Mouse (Mus musculus): ENCODE measurements around the gene Cntrl. TPM values are rescaled to one million over a fixed set of nuclear protein-coding genes. Genes with fewer than 3 reads are reported as not detected.

Cntrl gene
- total RNA-seq, 2 experiments from 2014 or later = 90.1 to 101 TPM

DNA sequence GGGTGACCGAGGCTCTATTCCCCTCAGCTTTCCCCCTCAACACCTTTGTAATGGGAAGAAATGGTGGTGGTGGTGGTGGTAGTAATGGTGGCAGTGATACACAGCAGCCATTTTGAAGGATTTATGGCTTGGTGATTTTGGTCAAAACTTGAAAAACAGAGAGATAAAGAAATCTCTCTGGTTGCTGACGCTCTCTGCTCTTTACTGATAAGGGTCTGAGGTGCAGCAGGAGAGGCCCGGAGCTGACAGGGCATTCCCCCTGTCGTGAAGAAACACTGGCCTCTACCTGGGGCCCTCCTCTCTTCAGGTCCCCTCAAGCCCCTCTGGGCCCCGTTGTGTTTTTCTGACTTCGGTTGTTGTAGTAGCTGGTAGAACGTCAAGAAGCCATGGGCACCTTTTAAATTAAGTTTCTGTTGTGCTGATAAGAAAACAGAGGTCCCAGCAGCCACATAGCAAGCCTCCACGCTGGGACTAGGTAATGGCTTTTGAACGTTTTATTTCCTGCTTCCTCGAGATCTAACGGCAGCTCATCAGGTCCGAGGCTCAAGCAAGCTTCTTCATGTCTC lies 104.1 kb downstream of the Cntrl start:
- ATAC-seq (replicated peaks; ENCODE audit: poor library complexity, severe bottlenecking) = no peak

DNA sequence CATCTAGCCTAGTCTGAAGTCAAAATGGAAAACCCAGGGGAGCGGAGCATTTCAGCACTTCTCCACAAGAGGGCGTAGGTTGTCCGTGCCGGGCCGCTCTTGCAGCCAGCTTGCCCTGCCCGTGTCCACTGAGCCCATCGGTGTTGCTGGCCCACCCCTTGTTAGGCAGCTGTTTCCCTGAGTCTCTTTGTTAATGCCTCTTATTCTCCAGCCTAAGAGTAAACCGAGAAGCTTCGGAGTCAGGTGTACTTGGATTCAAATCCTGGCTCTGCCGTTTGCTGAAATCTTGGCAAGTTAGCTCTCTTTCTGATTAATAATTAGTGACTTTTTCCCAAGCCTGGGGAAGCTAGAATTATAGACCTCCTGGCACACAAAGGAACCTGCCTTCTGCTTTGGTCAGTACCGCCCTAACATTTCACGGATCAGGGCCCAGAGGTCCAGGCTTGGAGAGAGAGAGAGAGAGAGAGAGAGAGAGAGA lies 105.6 kb downstream of the Cntrl start:
- peak; percentile 84 for ATAC-seq (replicated peaks; ENCODE audit: poor library complexity, severe bottlenecking)

DNA sequence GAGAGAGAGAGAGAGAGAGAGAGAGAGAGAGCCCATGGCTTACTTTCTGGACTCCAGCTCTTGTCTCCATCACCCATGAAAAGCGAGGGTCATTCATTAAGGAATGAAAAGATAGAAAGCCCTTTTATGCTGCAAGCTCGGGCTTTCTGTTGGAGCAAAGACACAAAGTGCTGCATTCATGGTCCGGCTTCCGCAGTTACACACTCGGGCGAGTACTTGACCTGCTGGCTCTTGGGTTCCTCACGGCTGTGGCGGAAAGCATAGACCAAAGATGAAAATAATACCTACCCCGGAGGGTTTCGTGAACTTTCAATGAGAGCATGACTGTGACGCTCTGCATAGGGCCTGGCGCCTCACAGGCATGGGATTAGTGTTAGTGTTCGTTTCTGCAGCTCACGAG lies 106.1 kb downstream of the Cntrl start:
- no peak for ATAC-seq (replicated peaks; ENCODE audit: poor library complexity, severe bottlenecking)

DNA sequence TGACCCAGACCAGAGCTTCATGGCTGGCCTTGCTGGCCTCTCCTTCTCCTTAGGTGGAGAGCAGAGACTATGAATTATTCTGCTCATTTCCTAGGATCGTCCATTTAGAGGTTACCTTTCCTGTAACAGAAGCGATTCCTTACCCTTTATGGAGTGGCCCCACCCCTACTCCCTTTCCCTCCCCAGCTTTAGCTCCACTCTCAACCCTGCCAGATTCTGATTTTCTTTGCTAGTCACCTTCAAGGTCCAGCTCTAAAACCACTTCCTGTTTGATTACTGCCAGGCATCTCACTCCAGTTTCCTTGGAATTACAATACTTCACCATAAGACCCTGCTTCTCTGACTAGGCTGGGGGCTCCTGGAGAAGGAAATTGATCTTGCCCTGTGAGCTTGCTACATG lies 107.4 kb downstream of the Cntrl start:
- ATAC-seq (replicated peaks; ENCODE audit: poor library complexity, severe bottlenecking) = no peak

DNA sequence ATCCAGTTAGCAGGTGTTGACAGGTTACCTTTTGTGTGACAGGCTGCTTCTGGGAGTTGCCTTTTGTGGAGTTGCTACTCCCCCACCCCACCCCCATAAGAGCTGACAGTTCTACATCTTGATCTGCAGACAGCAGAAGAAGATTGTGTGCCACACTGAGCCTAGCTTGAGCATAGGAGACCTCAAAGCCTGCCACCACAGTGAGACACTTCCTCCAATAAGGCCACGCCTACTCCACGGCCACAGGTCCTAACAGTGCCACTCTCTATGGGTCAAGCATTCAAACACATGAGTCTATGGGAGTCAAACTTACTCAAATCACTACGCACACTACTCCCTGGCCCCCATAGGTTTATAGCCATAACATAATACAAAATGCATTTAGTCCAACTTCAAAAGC lies 109.4 kb downstream of the Cntrl start:
- ATAC-seq (replicated peaks; ENCODE audit: poor library complexity, severe bottlenecking) = no peak

DNA sequence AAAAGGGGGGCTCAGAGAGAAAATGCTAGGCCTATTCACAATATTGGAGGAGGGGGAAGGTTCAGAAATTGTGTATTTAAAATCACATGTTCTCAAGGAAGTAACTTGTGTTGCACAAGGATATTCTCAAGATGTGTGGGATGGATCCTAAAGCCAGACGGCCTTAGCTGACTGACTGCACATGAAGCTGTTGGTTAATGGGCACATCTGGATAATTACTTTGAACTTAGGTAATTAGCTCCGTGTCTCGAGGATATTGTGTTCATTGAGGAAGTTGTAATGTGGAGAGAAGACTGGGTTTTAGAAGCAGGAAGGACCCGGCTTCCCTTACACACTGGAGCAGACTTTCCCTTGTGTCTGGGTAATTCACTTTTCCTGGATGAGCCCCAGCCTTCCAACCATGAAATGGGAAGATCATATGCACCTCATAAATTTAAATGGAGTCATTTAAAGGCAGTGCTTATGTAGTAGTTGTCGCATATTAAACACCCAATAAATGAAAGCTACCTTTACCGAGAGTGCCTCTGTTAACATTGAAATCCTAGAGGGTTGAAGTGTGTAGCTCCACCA lies 113.6 kb downstream of the Cntrl start:
- peak; percentile 57 for ATAC-seq (replicated peaks; ENCODE audit: poor library complexity, severe bottlenecking)

DNA sequence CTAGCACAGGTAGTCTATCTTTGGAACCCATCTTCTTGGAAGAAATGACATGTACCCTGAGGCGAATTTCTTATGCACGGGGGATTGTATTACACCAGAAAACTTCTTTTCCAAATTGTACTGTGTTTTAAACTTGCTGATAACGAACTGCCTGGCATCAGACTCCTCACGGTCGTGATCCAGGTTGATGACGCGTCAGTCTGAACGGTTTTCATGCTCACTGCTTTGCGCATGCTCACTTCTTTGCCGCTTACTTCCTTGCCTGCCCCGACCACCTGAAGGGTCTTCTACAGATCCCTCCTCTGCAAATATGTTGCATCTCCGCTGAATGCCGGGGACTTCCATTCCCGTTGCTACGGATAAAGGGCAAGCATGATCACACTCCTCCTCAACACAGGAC lies 115.0 kb downstream of the Cntrl start:
- no peak for ATAC-seq (replicated peaks; ENCODE audit: poor library complexity, severe bottlenecking)

DNA sequence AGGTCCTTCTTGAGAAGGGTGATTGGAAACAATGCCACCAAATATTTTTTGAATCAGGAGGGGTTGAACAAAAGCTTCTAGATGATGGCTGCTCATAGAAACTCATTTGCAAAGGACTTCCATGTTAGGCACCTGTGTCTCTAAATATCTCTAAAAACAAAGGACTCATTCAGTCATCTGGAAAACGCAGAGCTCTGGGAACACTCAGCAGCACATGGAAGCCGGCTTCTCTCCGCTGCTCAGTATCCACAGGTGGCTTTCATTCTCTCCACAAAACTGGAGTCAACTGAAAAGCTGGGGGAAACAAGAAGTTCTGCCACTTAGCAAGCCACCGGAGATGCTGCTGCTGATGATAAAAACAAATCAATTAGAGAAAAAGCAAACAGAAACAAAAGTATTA lies 118.9 kb downstream of the Cntrl start:
- ATAC-seq (replicated peaks; ENCODE audit: poor library complexity, severe bottlenecking) = no peak

Other genes with a start within 250 kb of the Cntrl start
- not detected in 2 replicates for gene Cutal, start 235.1 kb upstream of the Cntrl start, total RNA-seq (2014; fragmentation: Nextera tagmentation)
- not detected in 2 replicates for gene Cutal, start 235.1 kb upstream of the Cntrl start, total RNA-seq (2017)
- 64.4 and 67.3 TPM in 2 replicates for gene Psmd5, start 234.5 kb upstream of the Cntrl start, total RNA-seq (2014; fragmentation: Nextera tagmentation)
- gene Psmd5, start 234.5 kb upstream of the Cntrl start, total RNA-seq (2017) = 36.8 and 60.4 TPM in 2 replicates
- 22.6 and 25.9 TPM in 2 replicates for gene Phf19, start 195.5 kb upstream of the Cntrl start, total RNA-seq (2014; fragmentation: Nextera tagmentation)
- gene Phf19, start 195.5 kb upstream of the Cntrl start, total RNA-seq (2017) = 5.9 and 7.9 TPM in 2 replicates
- not detected in 2 replicates for gene Traf1, start 147.7 kb upstream of the Cntrl start, total RNA-seq (2014; fragmentation: Nextera tagmentation)
- 0.09 and 0.15 TPM in 2 replicates for gene Traf1, start 147.7 kb upstream of the Cntrl start, total RNA-seq (2017)
- gene Hc, start 48.1 kb upstream of the Cntrl start, total RNA-seq (2014; fragmentation: Nextera tagmentation) = not detected in 2 replicates
- not detected in 2 replicates for gene Hc, start 48.1 kb upstream of the Cntrl start, total RNA-seq (2017)
- 0.51 and 2.4 TPM in 2 replicates for gene AI182371, start 7.9 kb upstream of the Cntrl start, total RNA-seq (2014; fragmentation: Nextera tagmentation)
- 1.3 and 2.1 TPM in 2 replicates for gene AI182371, start 7.9 kb upstream of the Cntrl start, total RNA-seq (2017)
- 102 and 118 TPM in 2 replicates for gene Rab14, start 91.6 kb downstream of the Cntrl start, total RNA-seq (2014; fragmentation: Nextera tagmentation)
- 102 and 136 TPM in 2 replicates for gene Rab14, start 91.6 kb downstream of the Cntrl start, total RNA-seq (2017)
- 3.7 and 7.8 TPM in 2 replicates for gene Gsn, start 146.9 kb downstream of the Cntrl start, total RNA-seq (2014; fragmentation: Nextera tagmentation)
- 8.4 and 10.0 TPM in 2 replicates for gene Gsn, start 146.9 kb downstream of the Cntrl start, total RNA-seq (2017)
- 99.4 and 102 TPM in 2 replicates for gene Stom, start 227.5 kb downstream of the Cntrl start, total RNA-seq (2014; fragmentation: Nextera tagmentation)
- gene Stom, start 227.5 kb downstream of the Cntrl start, total RNA-seq (2017) = 147 and 151 TPM in 2 replicates

Data from granulocyte monocyte progenitor cell, adult 5-6 weeks (primary cell).